Mouse (Mus musculus) liver, embryonic 12.5 days (tissue): ENCODE measurements around the gene Elof1. TPM values are rescaled to one million over a fixed set of nuclear protein-coding genes. Genes with fewer than 3 reads are reported as not detected.

Source experiments
- ATAC-seq: fragments of 200-750 bp; cut with Nextera tagmentation; 2 replicates; pipeline ENCODE4 v1.8.0; 2017; ENCODE audit warnings: moderate number of reproducible peaks, mild to moderate bottlenecking, moderate library complexity
- H3K27ac ChIP-seq: fragments of 300-500 bp; sonication (generic); 2 replicates; pipeline ENCODE4 v1.5.1; 2016; ENCODE audit warnings: mild to moderate bottlenecking
- H3K27me3 ChIP-seq: fragments of 300-500 bp; sonication (generic); replicated peaks from 2 replicates; pipeline ENCODE4 v1.6.1; 2016; ENCODE audit warnings: mild to moderate bottlenecking, moderate library complexity
- H3K36me3 ChIP-seq: fragments of 300-500 bp; sonication (generic); 2 replicates; pipeline ENCODE4 v1.6.1; 2016; ENCODE audit warnings: mild to moderate bottlenecking, moderate library complexity
- H3K4me1 ChIP-seq: fragments of 300-500 bp; sonication (generic); 2 replicates; pipeline ENCODE4 v1.6.1; 2016
- H3K4me2 ChIP-seq: fragments of 300-500 bp; sonication (generic); 2 replicates; pipeline ENCODE4 v1.6.1; 2016; ENCODE audit warnings: mild to moderate bottlenecking, moderate library complexity
- H3K4me3 ChIP-seq: fragments of 300-500 bp; sonication (generic); 2 replicates; pipeline ENCODE4 v1.5.1; 2016; ENCODE audit warnings: mild to moderate bottlenecking, moderate library complexity
- H3K9ac ChIP-seq: fragments of 300-500 bp; sonication (generic); 2 replicates; pipeline ENCODE4 v1.6.1; 2016; ENCODE audit warnings: mild to moderate bottlenecking, moderate library complexity
- H3K9me3 ChIP-seq: fragments of 300-500 bp; sonication (generic); replicated peaks from 2 replicates; pipeline ENCODE4 v1.6.1; 2016; ENCODE audit warnings: mild to moderate bottlenecking, moderate library complexity
- WGBS: fragments of 180-500 bp; shearing (Covaris S2); methylation state at CpG from one replicate; pipeline ENCODE4 v1.1.7; 2016; ENCODE audit not compliant: insufficient replicate concordance; 5-methylcytosine and 5-hydroxymethylcytosine counted together
- polyA plus RNA-seq: library from polyadenylated mRNA; unstranded; fragments of >200 nt; fragmentation: Nextera tagmentation; extraction: Ambion mirVana; gene quantifications from 2 replicates; pipeline ENCODE4 v1.2.1, GENCODE M21; 2016

The Elof1 gene
- polyA plus RNA-seq, 1 experiment from 2014 or later = 113 TPM

- H3K4me3 ChIP-seq = peak overlapping the region; percentile 82
- no peaks in the 10 kb centered on the region for H3K9me3 ChIP-seq
- H3K4me2 ChIP-seq = peak overlapping the region; percentile 82
- 31% methylated on average over 15 of the region's 15 CpGs for WGBS
- H3K27me3 ChIP-seq = no peaks in the 10 kb centered on the region
- peak overlapping the region; percentile 79 for H3K27ac ChIP-seq
- no peak for ATAC-seq
- H3K9ac ChIP-seq = peak overlapping the region; percentile 89
- H3K4me1 ChIP-seq = peaks cover 39% of the 10 kb centered on the region
- H3K36me3 ChIP-seq = peaks cover 37% of the 10 kb centered on the region
Observed at GRCm38 (mm10) chr9:22116086-22116485, 886 bp downstream of the Elof1 start.

DNA sequence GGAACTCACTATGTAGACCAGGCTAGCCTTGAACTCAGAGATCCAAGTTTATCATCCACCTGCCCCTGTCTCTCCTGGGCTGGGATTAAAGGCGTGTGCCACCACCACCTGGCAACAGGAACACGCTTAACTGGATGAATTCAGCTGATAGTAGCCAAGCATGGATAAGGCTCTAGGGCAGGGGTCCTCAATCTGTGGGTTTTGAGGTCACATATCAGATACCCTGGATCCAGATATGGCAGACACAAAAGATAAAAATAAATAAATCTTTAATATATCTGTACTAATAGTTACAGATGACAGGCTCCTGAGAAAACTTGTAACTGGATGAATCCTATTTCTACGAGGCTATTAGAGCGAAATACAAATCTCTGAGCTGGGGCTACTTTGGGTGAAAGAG is 1.3 kb downstream of the Elof1 start:
- Histone ChIP-seq H3K4me2 (peak overlapping the region; percentile 82), H3K36me3 (peaks cover 42% of the 10 kb centered on the region), H3K27me3 (no peaks in the 10 kb centered on the region), H3K27ac (no peak overlapping the region), H3K4me1 (peaks cover 35% of the 10 kb centered on the region), H3K4me3 (peak overlapping the region; percentile 82), H3K9ac (peak overlapping the region; percentile 89), H3K9me3 (no peaks in the 10 kb centered on the region)
- no peak for ATAC-seq
- WGBS = 80% methylated on average over 4 of the region's 4 CpGs

GRCm38 (mm10) chr9:22108194-22108593 is 8.8 kb downstream of the Elof1 start:
- Histone ChIP-seq H3K4me2 (no peak overlapping the region), H3K27ac (no peak overlapping the region), H3K4me3 (no peak overlapping the region), H3K9me3 (no peaks in the 10 kb centered on the region), H3K4me1 (no peaks in the 10 kb centered on the region), H3K9ac (no peak overlapping the region), H3K27me3 (peaks cover 3% of the 10 kb centered on the region; the same call in 1 of the 2 replicates), H3K36me3 (peaks cover 38% of the 10 kb centered on the region)
- ATAC-seq = no peak
- WGBS = 81% methylated on average over 9 of the region's 9 CpGs

DNA sequence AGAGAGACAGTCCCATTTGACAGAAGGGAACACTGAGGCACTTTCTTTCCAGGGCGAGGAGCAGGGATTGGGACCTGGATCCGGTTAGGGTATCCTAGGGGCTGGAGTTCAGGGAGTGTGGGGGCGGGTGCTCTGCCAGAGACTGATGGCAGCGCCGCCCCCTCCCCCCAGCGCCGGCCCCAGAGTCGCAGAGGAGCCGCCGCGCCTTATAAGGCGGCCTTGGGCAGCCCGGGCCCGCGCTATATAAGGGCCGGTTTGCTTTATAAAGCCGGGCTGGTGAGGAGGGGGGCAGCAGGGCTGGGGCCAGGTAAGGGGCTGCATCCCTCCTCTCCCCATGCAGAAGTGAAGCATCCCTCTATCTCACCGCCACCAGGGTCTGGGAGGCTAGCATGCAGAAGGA is 17.1 kb downstream of the Elof1 start:
- no peak overlapping the region for H3K4me3 ChIP-seq
- no peaks in the 10 kb centered on the region for H3K9me3 ChIP-seq
- no peak overlapping the region for H3K9ac ChIP-seq
- ATAC-seq = no peak
- H3K36me3 ChIP-seq = no peaks in the 10 kb centered on the region
- H3K4me1 ChIP-seq = peaks cover 9% of the 10 kb centered on the region; the same call in 1 of the 2 replicates
- H3K4me2 ChIP-seq = 0 out of 2 replicates have a peak overlapping the region, but pooled peaks have one; percentile 12
- H3K27me3 ChIP-seq = peaks cover 73% of the 10 kb centered on the region
- WGBS = 3% methylated on average over 18 of the region's 18 CpGs
- no peak overlapping the region for H3K27ac ChIP-seq

- 8% methylated on average over 14 of the region's 14 CpGs for WGBS
- ATAC-seq = no peak
- H3K4me2 ChIP-seq = 0 out of 2 replicates have a peak within 1 kb of the TSS, but pooled peaks have one; percentile 12
- peaks cover 81% of the 10 kb centered on the region for H3K27me3 ChIP-seq
- no peak within 1 kb of the TSS for H3K9ac ChIP-seq
- H3K36me3 ChIP-seq = no peaks in the 10 kb centered on the region
- H3K27ac ChIP-seq = no peak within 1 kb of the TSS
- peaks cover 9% of the 10 kb centered on the region; the same call in 1 of the 2 replicates for H3K4me1 ChIP-seq
- no peaks in the 10 kb centered on the region for H3K9me3 ChIP-seq
- no peak within 1 kb of the TSS for H3K4me3 ChIP-seq
Observed at GRCm38 (mm10) chr9:22098993-22099696, 17.8 kb downstream of the Elof1 start, which contains the start of gene Cnn1. Gene Cnn1 (plus strand): TSS chr9:22099216.

- Histone ChIP-seq H3K4me1 (peaks cover 9% of the 10 kb centered on the region; the same call in 1 of the 2 replicates), H3K27ac (no peak overlapping the region), H3K36me3 (no peaks in the 10 kb centered on the region), H3K4me3 (peak overlapping the region; percentile 51), H3K9ac (peak overlapping the region; percentile 66), H3K4me2 (peak overlapping the region; percentile 84), H3K27me3 (peaks cover 69% of the 10 kb centered on the region), H3K9me3 (no peaks in the 10 kb centered on the region)
- peak; percentile 84 for ATAC-seq
- WGBS = 1% methylated on average over 24 of the region's 24 CpGs
Observed at GRCm38 (mm10) chr9:22095854-22096307, 21.1 kb downstream of the Elof1 start.

DNA sequence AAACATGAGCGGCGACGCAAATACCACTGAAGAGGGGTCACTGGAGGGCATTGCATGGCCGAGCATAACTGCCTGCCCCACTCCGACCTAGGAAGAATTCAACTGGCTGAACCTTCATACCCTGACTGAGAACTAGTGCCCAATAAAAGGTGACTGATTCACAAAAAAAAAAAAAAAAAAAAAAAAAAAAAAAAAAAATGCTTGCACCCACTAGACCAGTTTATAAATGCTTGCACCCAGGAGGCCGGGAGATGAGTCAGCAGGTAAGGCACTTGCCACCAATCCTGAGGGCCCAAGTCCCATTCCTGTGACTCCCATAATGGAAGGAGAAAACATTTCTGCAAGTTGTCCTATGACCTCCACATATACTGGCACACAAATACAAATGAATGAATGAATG is 24.2 kb downstream of the Elof1 start:
- ATAC-seq = no peak
- no peak overlapping the region for H3K4me3 ChIP-seq
- no peaks in the 10 kb centered on the region for H3K9me3 ChIP-seq
- no peak overlapping the region for H3K4me2 ChIP-seq
- no peaks in the 10 kb centered on the region for H3K36me3 ChIP-seq
- WGBS = 83% methylated on average over 6 of the region's 6 CpGs
- peaks cover 9% of the 10 kb centered on the region; the same call in 1 of the 2 replicates for H3K4me1 ChIP-seq
- H3K27ac ChIP-seq = no peak overlapping the region
- H3K9ac ChIP-seq = no peak overlapping the region
- peaks cover 38% of the 10 kb centered on the region for H3K27me3 ChIP-seq

DNA sequence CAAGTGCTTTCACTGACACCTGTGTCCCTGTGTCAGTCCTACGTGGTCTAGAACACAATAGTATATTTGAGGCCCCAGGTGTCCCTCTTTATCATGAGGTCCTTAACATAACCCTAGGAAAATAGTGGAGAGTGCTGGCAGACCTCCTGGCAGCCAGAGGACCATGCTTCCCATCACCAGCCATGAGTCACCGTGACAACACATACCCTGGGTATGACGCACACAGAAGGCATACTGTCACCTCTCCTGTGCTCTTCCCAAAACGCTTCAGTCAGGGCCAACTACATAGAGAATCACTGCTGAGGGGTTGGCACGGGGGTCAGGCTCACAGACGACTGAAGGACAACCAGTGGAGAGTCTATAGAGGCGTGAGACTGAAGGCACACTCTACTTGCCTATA is 27.0 kb downstream of the Elof1 start:
- Histone ChIP-seq H3K9ac (no peak overlapping the region), H3K9me3 (no peaks in the 10 kb centered on the region), H3K4me2 (no peak overlapping the region), H3K4me3 (no peak overlapping the region), H3K36me3 (no peaks in the 10 kb centered on the region), H3K27ac (no peak overlapping the region), H3K4me1 (peaks cover 10% of the 10 kb centered on the region), H3K27me3 (peaks cover 18% of the 10 kb centered on the region)
- ATAC-seq = no peak
- 78% methylated on average over 7 of the region's 7 CpGs for WGBS

DNA sequence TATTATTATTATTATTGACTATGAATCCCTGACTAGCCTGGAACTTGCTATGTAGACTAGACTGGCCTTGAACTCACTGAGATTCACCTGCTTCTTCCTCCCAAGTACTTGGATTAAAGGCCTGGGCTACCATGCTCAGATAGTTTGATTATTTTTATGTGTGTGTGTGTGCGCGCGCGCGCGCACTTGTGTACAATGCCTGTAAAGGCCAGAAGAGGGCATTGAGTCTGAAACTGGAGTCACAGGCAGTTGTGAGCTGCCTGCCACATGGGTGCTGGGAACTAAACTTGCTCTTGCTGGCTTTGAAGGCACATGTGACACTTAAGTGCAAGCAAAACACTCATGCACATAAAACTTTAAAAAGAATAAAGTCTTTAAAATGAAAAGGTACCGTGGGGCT is 27.7 kb downstream of the Elof1 start:
- H3K9me3 ChIP-seq = no peaks in the 10 kb centered on the region
- WGBS = 95% methylated on average over 7 of the region's 7 CpGs
- H3K9ac ChIP-seq = no peak overlapping the region
- no peaks in the 10 kb centered on the region for H3K36me3 ChIP-seq
- H3K4me3 ChIP-seq = no peak overlapping the region
- peaks cover 17% of the 10 kb centered on the region for H3K4me1 ChIP-seq
- no peak overlapping the region for H3K27ac ChIP-seq
- H3K27me3 ChIP-seq = peaks cover 11% of the 10 kb centered on the region
- ATAC-seq = no peak
- H3K4me2 ChIP-seq = no peak overlapping the region

GRCm38 (mm10) chr9:22087034-22087618 is 29.8 kb downstream of the Elof1 start:
- no peak overlapping the region for H3K9ac ChIP-seq
- WGBS = 73% methylated on average over 2 of the region's 2 CpGs
- ATAC-seq = no peak

DNA sequence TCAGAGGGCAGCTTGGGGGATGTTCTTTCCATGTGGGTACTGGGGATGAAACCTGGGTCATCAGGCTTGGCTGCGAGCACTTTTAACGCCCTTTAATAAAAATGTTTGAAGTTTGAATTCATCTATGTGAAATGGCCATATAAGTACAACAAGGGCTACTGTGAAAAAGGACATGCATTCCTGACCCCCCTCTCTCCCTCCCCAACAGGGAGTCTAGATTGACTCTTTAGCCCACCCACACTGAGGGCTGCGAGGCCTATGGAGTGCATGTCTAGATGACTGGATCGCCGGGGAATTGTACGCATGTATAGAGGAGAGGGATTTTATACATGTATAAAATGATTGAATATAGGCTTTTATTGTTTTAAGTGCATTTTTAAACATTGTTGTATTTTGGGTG is 31.0 kb downstream of the Elof1 start:
- no peaks in the 10 kb centered on the region for H3K27me3 ChIP-seq
- 84% methylated on average over 6 of the region's 6 CpGs for WGBS
- H3K4me2 ChIP-seq = peak overlapping the region; percentile 90
- ATAC-seq = no peak
- peak overlapping the region; percentile 84 for H3K4me3 ChIP-seq
- H3K9me3 ChIP-seq = no peaks in the 10 kb centered on the region
- H3K4me1 ChIP-seq = peaks cover 25% of the 10 kb centered on the region
- H3K9ac ChIP-seq = peak overlapping the region; percentile 83
- H3K36me3 ChIP-seq = peaks cover 12% of the 10 kb centered on the region
- peak overlapping the region; percentile 75; the same call in 1 of the 2 replicates for H3K27ac ChIP-seq

More at GRCm38 (mm10) chr9:22087034-22087618, 29.8 kb downstream of the Elof1 start:
- no peaks in the 10 kb centered on the region for H3K9me3 ChIP-seq
- H3K4me2 ChIP-seq = no peak overlapping the region
- peaks cover 12% of the 10 kb centered on the region for H3K36me3 ChIP-seq
- H3K4me1 ChIP-seq = peaks cover 25% of the 10 kb centered on the region
- H3K27me3 ChIP-seq = no peaks in the 10 kb centered on the region
- H3K4me3 ChIP-seq = no peak overlapping the region
- no peak overlapping the region for H3K27ac ChIP-seq
